Mouse (Mus musculus): ENCODE data around the gene Fbxl16.

- no peak for TF ChIP-seq CTCF (IDR thresholded peaks at IDR 0.05; ENCODE audit: low read depth, low read length)
- TF ChIP-seq POLR2A (IDR thresholded peaks at IDR 0.05; ENCODE audit: extremely low read depth, insufficient read depth, low read length) = no peak
These were observed 56.4 kb downstream of the Fbxl16 start for GRCm38 (mm10) chr17:25865288-25865687.

Data from liver, adult 2 months (tissue).